Comparison of ENCODE assay signal across 14 mouse cellular contexts in genomic region chr16:77986884-77987529, GRCm38 (mm10).
DNase-seq lines count a peak whose midpoint lies in the region; ATAC-seq lines count a peak whose summit lies in the region.
"Had no signal": no experiment of that assay in that cellular context is flagged by ENCODE, and none has a peak within 500 bp of the region (broad histone marks: within the 10 kb centered on the region; RNA-seq: fewer than 3 reads in every experiment).

No protein-coding gene starts in this region.

- no peaks in the 10 kb centered on the region for H3K4me1 ChIP-seq in hindbrain, embryonic 15.5 days (replicated peaks)
- H3K4me1 ChIP-seq in hindbrain, embryonic 11.5 days (replicated peaks; ENCODE audit: control insufficient read depth, insufficient read depth, low read length): no peaks in the 10 kb centered on the region
- H3K4me1 ChIP-seq: embryonic facial prominence, embryonic 12.5 days; heart, embryonic 10.5 days had no signal

- H3K9ac ChIP-seq in hindbrain, embryonic 15.5 days: no peak overlapping the region
- H3K9ac ChIP-seq in hindbrain, embryonic 11.5 days (ENCODE audit: low read depth, low read length): no peak overlapping the region
- H3K9ac ChIP-seq: embryonic facial prominence, embryonic 12.5 days had no signal

- no peaks in the 10 kb centered on the region for H3K27me3 ChIP-seq in hindbrain, embryonic 15.5 days
- H3K27me3 ChIP-seq in hindbrain, embryonic 11.5 days (ENCODE audit: control insufficient read depth, insufficient read depth, low read length): no peaks in the 10 kb centered on the region
- H3K27me3 ChIP-seq: embryonic facial prominence, embryonic 12.5 days had no signal

- DNase-seq in cerebellum, adult 9-10 months: peak; percentile 3
- no peak for DNase-seq in cerebellum, adult 18-20 months
- no peak for DNase-seq in hindbrain, embryonic 11.5 days (ENCODE audit: low spot score)
- DNase-seq in right cerebral cortex, postnatal 10 days (ENCODE audit: low spot score in 2 of 2): peak; percentile 22 to 32
- DNase-seq in right cerebral cortex, postnatal 4 days: no peak
- DNase-seq in telencephalon, adult 2 months (ENCODE audit: low read depth, low spot score): peak; percentile 58
- DNase-seq: adrenal gland, postnatal 10 days; kidney, postnatal 4 days had no signal

- peak; percentile 27; the same call in 1 of the 2 replicates for ATAC-seq in hindbrain, embryonic 15.5 days (ENCODE audit: low FRiP score, low read depth)
- ATAC-seq in hindbrain, embryonic 11.5 days (ENCODE audit: low FRiP score): no peak
- no peak for ATAC-seq in activated CD4-positive, CD25-positive, alpha-beta regulatory T cell, adult 4 months
- ATAC-seq: inflammation-experienced regulatory T-cells, adult 6 months; lung, postnatal 0 days had no signal

- H3K36me3 ChIP-seq in hindbrain, embryonic 15.5 days: no peaks in the 10 kb centered on the region
- H3K36me3 ChIP-seq in hindbrain, embryonic 11.5 days (ENCODE audit: control insufficient read depth, insufficient read depth, low read length): no peaks in the 10 kb centered on the region
- H3K36me3 ChIP-seq: embryonic facial prominence, embryonic 12.5 days; heart, embryonic 10.5 days had no signal

- H3K27ac ChIP-seq in hindbrain, embryonic 15.5 days (replicated peaks): peak overlapping the region; percentile 7
- no peak overlapping the region for H3K27ac ChIP-seq in hindbrain, embryonic 11.5 days (ENCODE audit: low read depth, low read length)
- H3K27ac ChIP-seq: embryonic facial prominence, embryonic 12.5 days; heart, embryonic 10.5 days had no signal

- no peaks in the 10 kb centered on the region for H3K9me3 ChIP-seq in hindbrain, embryonic 15.5 days
- no peaks in the 10 kb centered on the region for H3K9me3 ChIP-seq in hindbrain, embryonic 11.5 days (ENCODE audit: control insufficient read depth, low read length)
- H3K9me3 ChIP-seq: embryonic facial prominence, embryonic 12.5 days; heart, embryonic 10.5 days had no signal

- 39% methylated on average over 10 of the region's 10 CpGs for WGBS in hindbrain, embryonic 15.5 days
- 62% methylated on average over 10 of the region's 10 CpGs for WGBS in hindbrain, embryonic 11.5 days

- H3K4me3 ChIP-seq in hindbrain, embryonic 15.5 days: no peak overlapping the region
- no peak overlapping the region for H3K4me3 ChIP-seq in hindbrain, embryonic 11.5 days (ENCODE audit: low read depth, low read length)
- H3K4me3 ChIP-seq: embryonic facial prominence, embryonic 12.5 days; heart, embryonic 10.5 days had no signal

- peak overlapping the region; percentile 1 for H3K4me2 ChIP-seq in hindbrain, embryonic 15.5 days
- no peak overlapping the region for H3K4me2 ChIP-seq in hindbrain, embryonic 11.5 days (replicated peaks; ENCODE audit: low read depth, low read length)
- H3K4me2 ChIP-seq: embryonic facial prominence, embryonic 12.5 days had no signal

Comparison
In these comparisons a context has a peak if more than half of its experiments do, and no peak if none do; other contexts are left out.
1. DNase-seq: peak in cerebellum, adult 9-10 months (single experiment), right cerebral cortex, postnatal 10 days (2 of 2) and telencephalon, adult 2 months (single experiment); none in cerebellum, adult 18-20 months (0 of 2), hindbrain, embryonic 11.5 days (single experiment) and right cerebral cortex, postnatal 4 days (single experiment).